Mouse (Mus musculus) subcutaneous adipose tissue, adult 2 months (tissue): ENCODE results near the gene Tcstv3. TPM values are rescaled to one million over a fixed set of nuclear protein-coding genes. Genes with fewer than 3 reads are reported as not detected.

Source experiments
- polyA plus RNA-seq: library from polyadenylated mRNA; depleted of rRNA; stranded (reverse); fragments of >200 nt; gene quantifications from 2 replicates; pipeline ENCODE4 v1.2.3, GENCODE M21; 2012; ENCODE audit warnings: low replicate concordance; rRNA removed

Tcstv3 gene
- polyA plus RNA-seq, result not detected in 2 replicates

GRCm38 (mm10) chr13:120316578-120316977 is at the start of gene Tcstv3:
TSS of gene Tcstv3 (plus strand) at chr13:120316878.

GRCm38 (mm10) chr13:120299991-120300442 is 16.7 kb upstream of the Tcstv3 start, which contains the start of gene BC147527:
TSS of gene BC147527 (plus strand) at chr13:120300392.

Other genes with a start within 250 kb of the Tcstv3 start
- gene Gm20767, start 176.6 kb upstream of the Tcstv3 start, polyA plus RNA-seq, result not detected in 2 replicates
- gene Gm21818, start 144.4 kb upstream of the Tcstv3 start, polyA plus RNA-seq, result not detected in 2 replicates
- 0.51 TPM in 1 of 2 replicates, not detected in the other for gene Gm21762, start 100.9 kb upstream of the Tcstv3 start, polyA plus RNA-seq
- gene Gm21731, start 77.8 kb upstream of the Tcstv3 start, polyA plus RNA-seq, result not detected in 2 replicates
- gene AF067061, start 53.8 kb upstream of the Tcstv3 start, polyA plus RNA-seq, result not detected in 2 replicates
- 0.39 and 0.60 TPM in 2 replicates for gene BC147527, start 16.5 kb upstream of the Tcstv3 start, polyA plus RNA-seq